Mouse (Mus musculus) heart, embryonic 11.5 days (tissue): Measurements from ENCODE around the gene Nectin4. TPM values are rescaled to one million over a fixed set of nuclear protein-coding genes. Genes with fewer than 3 reads are reported as not detected.

ENCODE experiments used
- ATAC-seq: fragments of 200-750 bp; cut with Nextera tagmentation; replicated peaks from 2 replicates; pipeline ENCODE4 v1.8.0; 2017; ENCODE audit warnings: moderate library complexity; ENCODE audit not compliant: insufficient number of reproducible peaks, low FRiP score, low TSS enrichment
- H3K27ac ChIP-seq: fragments of 300-500 bp; sonication (generic); 2 replicates; pipeline ENCODE4 v1.5.1; 2014; ENCODE audit warnings: mild to moderate bottlenecking, low read depth, low read length
- H3K27me3 ChIP-seq: fragments of 300-500 bp; sonication (generic); 2 replicates; pipeline ENCODE4 v1.6.1; 2014; ENCODE audit warnings: mild to moderate bottlenecking, low read length, mixed read lengths; ENCODE audit not compliant: control insufficient read depth, insufficient read depth
- H3K36me3 ChIP-seq: fragments of 300-500 bp; sonication (generic); 2 replicates; pipeline ENCODE4 v1.6.1; 2014; ENCODE audit warnings: mild to moderate bottlenecking, low read length, moderate library complexity, mixed read lengths; ENCODE audit not compliant: control insufficient read depth, insufficient read depth
- H3K4me1 ChIP-seq: fragments of 300-500 bp; sonication (generic); 2 replicates; pipeline ENCODE4 v1.6.1; 2014; ENCODE audit warnings: low read length; ENCODE audit not compliant: control insufficient read depth, insufficient read depth
- H3K4me2 ChIP-seq: fragments of 300-500 bp; sonication (generic); 2 replicates; pipeline ENCODE4 v1.6.1; 2014; ENCODE audit warnings: mild to moderate bottlenecking, moderate library complexity
- H3K4me3 ChIP-seq: fragments of 300-500 bp; sonication (generic); 2 replicates; pipeline ENCODE4 v1.5.1; 2014; ENCODE audit warnings: low read depth, low read length
- H3K9ac ChIP-seq: fragments of 300-500 bp; sonication (generic); 2 replicates; pipeline ENCODE4 v1.6.1; 2014; ENCODE audit warnings: mild to moderate bottlenecking, low read depth, low read length, moderate library complexity
- H3K9me3 ChIP-seq: fragments of 300-500 bp; sonication (generic); replicated peaks from 2 replicates; pipeline ENCODE4 v1.6.1; 2016; ENCODE audit warnings: low read length; ENCODE audit not compliant: control insufficient read depth
- WGBS: fragments of 180-500 bp; shearing (Covaris S2); extraction: QIAGEN DNeasy Blood & Tissue Kit; methylation state at CpG from one replicate; pipeline ENCODE4 v1.1.7; 2014; ENCODE audit not compliant: insufficient replicate concordance; 5-methylcytosine and 5-hydroxymethylcytosine counted together
- polyA plus RNA-seq: library from polyadenylated mRNA; unstranded; fragments of >200 nt; fragmentation: Nextera tagmentation; extraction: Ambion mirVana; gene quantifications from 2 replicates; pipeline ENCODE4 v1.2.1, GENCODE M21; 2014

The Nectin4 gene
- polyA plus RNA-seq, 1 experiment from 2014 or later, result 0.20 TPM

GRCm38 (mm10) chr1:171422504-171423095 lies 52.7 kb downstream of the Nectin4 start:
- H3K4me2 ChIP-seq, result no peak overlapping the region
- no peak overlapping the region for H3K27ac ChIP-seq
- no peaks in the 10 kb centered on the region for H3K9me3 ChIP-seq
- no peak overlapping the region for H3K9ac ChIP-seq
- no peak overlapping the region for H3K4me3 ChIP-seq
- no peaks in the 10 kb centered on the region for H3K27me3 ChIP-seq
- no peak for ATAC-seq
- WGBS, result 73% methylated on average over 8 of the region's 8 CpGs
- peaks cover 16% of the 10 kb centered on the region for H3K36me3 ChIP-seq
- H3K4me1 ChIP-seq, result peaks cover 9% of the 10 kb centered on the region

GRCm38 (mm10) chr1:171424638-171425037 lies 54.7 kb downstream of the Nectin4 start:
- Histone ChIP-seq H3K27ac (peak overlapping the region; percentile 38; the same call in 1 of the 2 replicates), H3K36me3 (peaks cover 5% of the 10 kb centered on the region), H3K9ac (no peak overlapping the region), H3K4me1 (peaks cover 9% of the 10 kb centered on the region), H3K4me3 (no peak overlapping the region), H3K27me3 (no peaks in the 10 kb centered on the region), H3K4me2 (peak overlapping the region; percentile 23), H3K9me3 (no peaks in the 10 kb centered on the region)
- 33% methylated on average over 5 of the region's 5 CpGs for WGBS
- no peak for ATAC-seq

GRCm38 (mm10) chr1:171425126-171425525 lies 55.2 kb downstream of the Nectin4 start:
- H3K27ac ChIP-seq, result peak overlapping the region; percentile 38; the same call in 1 of the 2 replicates
- peak overlapping the region; percentile 23 for H3K4me2 ChIP-seq
- H3K36me3 ChIP-seq, result peaks cover 4% of the 10 kb centered on the region
- H3K4me3 ChIP-seq, result no peak overlapping the region
- no peaks in the 10 kb centered on the region for H3K9me3 ChIP-seq
- H3K9ac ChIP-seq, result no peak overlapping the region
- H3K27me3 ChIP-seq, result no peaks in the 10 kb centered on the region
- 37% methylated on average over 4 of the region's 4 CpGs for WGBS
- no peak for ATAC-seq
- H3K4me1 ChIP-seq, result peaks cover 9% of the 10 kb centered on the region

- Histone ChIP-seq H3K4me2 (no peak overlapping the region), H3K9me3 (no peaks in the 10 kb centered on the region), H3K27ac (no peak overlapping the region), H3K36me3 (no peaks in the 10 kb centered on the region), H3K9ac (no peak overlapping the region), H3K4me3 (no peak overlapping the region), H3K27me3 (no peaks in the 10 kb centered on the region), H3K4me1 (no peaks in the 10 kb centered on the region)
- WGBS, result 78% methylated on average over 5 of the region's 5 CpGs
- no peak for ATAC-seq
Observed at GRCm38 (mm10) chr1:171432158-171432557, 62.3 kb downstream of the Nectin4 start.

- H3K36me3 ChIP-seq, result no peaks in the 10 kb centered on the region
- H3K27me3 ChIP-seq, result no peaks in the 10 kb centered on the region
- no peak overlapping the region for H3K4me3 ChIP-seq
- no peak overlapping the region for H3K4me2 ChIP-seq
- H3K9ac ChIP-seq, result no peak overlapping the region
- H3K27ac ChIP-seq, result no peak overlapping the region
- no peaks in the 10 kb centered on the region for H3K9me3 ChIP-seq
- H3K4me1 ChIP-seq, result peaks cover 8% of the 10 kb centered on the region
- WGBS, result 43% methylated on average over 7 of the region's 7 CpGs
- no peak for ATAC-seq
Observed at GRCm38 (mm10) chr1:171435288-171435814, 65.5 kb downstream of the Nectin4 start.

GRCm38 (mm10) chr1:171435974-171436373 lies 66.1 kb downstream of the Nectin4 start:
- Histone ChIP-seq H3K27ac (no peak overlapping the region), H3K9ac (no peak overlapping the region), H3K27me3 (no peaks in the 10 kb centered on the region), H3K4me2 (no peak overlapping the region), H3K9me3 (no peaks in the 10 kb centered on the region), H3K4me3 (no peak overlapping the region), H3K36me3 (no peaks in the 10 kb centered on the region), H3K4me1 (peaks cover 8% of the 10 kb centered on the region)
- 61% methylated on average over 1 of the region's 1 CpGs for WGBS
- no peak for ATAC-seq

GRCm38 (mm10) chr1:171437264-171438013 lies 67.5 kb downstream of the Nectin4 start, which contains the start of gene F11r:
Gene F11r (plus strand): TSS chr1:171437535.
- H3K27ac ChIP-seq, result peak within 1 kb of the TSS; percentile 70
- no peaks in the 10 kb centered on the region for H3K27me3 ChIP-seq
- WGBS, result 2% methylated on average over 46 of the region's 46 CpGs
- peak within 1 kb of the TSS; percentile 80 for H3K9ac ChIP-seq
- H3K4me2 ChIP-seq, result peak within 1 kb of the TSS; percentile 80
- ATAC-seq, result peak; percentile 63
- H3K36me3 ChIP-seq, result no peaks in the 10 kb centered on the region
- peaks cover 22% of the 10 kb centered on the region for H3K4me1 ChIP-seq
- H3K4me3 ChIP-seq, result peak within 1 kb of the TSS; percentile 67
- no peaks in the 10 kb centered on the region for H3K9me3 ChIP-seq
